Mouse (Mus musculus): ENCODE results near the gene Chpf2. TPM values are rescaled to one million over a fixed set of nuclear protein-coding genes. Genes with fewer than 3 reads are reported as not detected.

The Chpf2 gene
- total and polyA plus RNA-seq, 3 experiments: 37.9 to 39.7 TPM; not detected in 1

DNA sequence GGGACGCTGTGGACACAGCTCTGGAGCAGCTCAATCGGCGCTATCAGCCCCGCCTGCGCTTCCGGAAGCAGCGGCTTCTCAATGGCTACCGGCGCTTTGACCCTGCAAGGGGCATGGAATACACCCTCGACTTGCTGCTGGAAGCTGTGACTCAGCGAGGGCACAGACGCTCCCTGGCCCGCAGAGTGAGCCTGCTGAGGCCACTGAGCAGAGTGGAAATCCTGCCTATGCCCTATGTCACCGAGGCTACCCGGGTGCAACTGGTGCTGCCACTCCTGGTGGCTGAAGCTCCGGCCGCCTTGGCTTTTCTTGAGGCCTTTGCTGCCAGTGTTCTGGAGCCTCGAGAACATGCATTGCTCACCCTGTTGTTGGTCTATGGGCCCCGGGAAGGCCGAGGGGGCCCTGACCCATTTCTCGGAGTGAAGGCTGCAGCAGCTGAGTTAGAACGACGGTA is 4.8 kb downstream of the Chpf2 start:
- Histone ChIP-seq H3K9me3 (replicated peaks; ENCODE audit: insufficient read depth, low read length) (no peaks in the 10 kb centered on the region), H3K4me3 (ENCODE audit: control insufficient read depth in 1 of 2, insufficient read depth in 1 of 2, low read depth in 2 of 2, low read length in 2 of 2) (no peak overlapping the region), H3K27ac (ENCODE audit: control insufficient read depth, low read depth, low read length) (no peak overlapping the region), H3K4me1 (ENCODE audit: control insufficient read depth in 1 of 2, insufficient read depth in 2 of 2, low read length in 2 of 2) (peaks cover 3 to 13% of the 10 kb centered on the region in 2 experiments; a peak in 3 of 4 replicates), H3K9ac (ENCODE audit: control insufficient read depth, low read depth, low read length, poor library complexity, severe bottlenecking) (no peak overlapping the region), H3K27me3 (ENCODE audit: control insufficient read depth in 1 of 2, insufficient read depth in 2 of 2, low read length in 2 of 2) (no peaks in the 10 kb centered on the region), H3K79me2 (ENCODE audit: control insufficient read depth, insufficient read depth, low read length, poor library complexity) (peaks cover 27% of the 10 kb centered on the region), H3K36me3 (ENCODE audit: control insufficient read depth in 1 of 2, insufficient read depth in 2 of 2, low read length in 2 of 2) (peaks cover 5 to 8% of the 10 kb centered on the region in 2 experiments; a peak in 3 of 4 replicates)
- no peak for TF ChIP-seq ETS1 (IDR thresholded peaks at IDR 0.05; ENCODE audit: low read depth, low read length)
- no peak for TF ChIP-seq RAD21 (IDR thresholded peaks at IDR 0.05; ENCODE audit: low read depth, low read length)
- TF ChIP-seq KAT2A (conservative IDR thresholded peaks at IDR 0.05; ENCODE audit: low read depth, low read length): no peak
- TF ChIP-seq GABPA (IDR thresholded peaks at IDR 0.05; ENCODE audit: low read depth, low read length): no peak
- no peak for TF ChIP-seq ZKSCAN1 (IDR thresholded peaks at IDR 0.05; ENCODE audit: low read depth, low read length)
- TF ChIP-seq HCFC1 (IDR thresholded peaks at IDR 0.05; ENCODE audit: low read depth, low read length): no peak
- no peak for TF ChIP-seq TAL1 (IDR thresholded peaks at IDR 0.05; ENCODE audit: low read length)
- no peak for TF ChIP-seq USF2 (IDR thresholded peaks at IDR 0.05; ENCODE audit: borderline replicate concordance in 1 of 2, insufficient read depth in 1 of 2, low read depth in 1 of 2, low read length in 2 of 2)
- no peak for DNase-seq (ENCODE audit: low read depth, low spot score)

GRCm38 (mm10) chr5:24591796-24592470 is 5.4 kb downstream of the Chpf2 start:
- H3K36me3 ChIP-seq (ENCODE audit: control insufficient read depth in 1 of 2, insufficient read depth in 2 of 2, low read length in 2 of 2): peaks cover 5 to 8% of the 10 kb centered on the region in 2 experiments; a peak in 3 of 4 replicates
- peaks cover 22% of the 10 kb centered on the region for H3K79me2 ChIP-seq (ENCODE audit: control insufficient read depth, insufficient read depth, low read length, poor library complexity)
- TF ChIP-seq SMC3 (IDR thresholded peaks at IDR 0.05; ENCODE audit: low read depth, low read length) (no peak), ZKSCAN1 (IDR thresholded peaks at IDR 0.05; ENCODE audit: low read depth, low read length) (no peak), MAFK (IDR thresholded peaks at IDR 0.05; ENCODE audit: borderline replicate concordance, low read depth, low read length) (no peak)
- H3K9ac ChIP-seq (ENCODE audit: control insufficient read depth, low read depth, low read length, poor library complexity, severe bottlenecking): no peak overlapping the region
- H3K9me3 ChIP-seq (replicated peaks; ENCODE audit: insufficient read depth, low read length): no peaks in the 10 kb centered on the region
- no peaks in the 10 kb centered on the region for H3K27me3 ChIP-seq (ENCODE audit: control insufficient read depth in 1 of 2, insufficient read depth in 2 of 2, low read length in 2 of 2)
- no peak overlapping the region for H3K27ac ChIP-seq (ENCODE audit: control insufficient read depth, low read depth, low read length)
- peaks cover 3 to 13% of the 10 kb centered on the region in 2 experiments; a peak in 3 of 4 replicates for H3K4me1 ChIP-seq (ENCODE audit: control insufficient read depth in 1 of 2, insufficient read depth in 2 of 2, low read length in 2 of 2)
- no peak for DNase-seq (ENCODE audit: low read depth, low spot score)
- no peak overlapping the region for H3K4me3 ChIP-seq (ENCODE audit: control insufficient read depth in 1 of 2, insufficient read depth in 1 of 2, low read depth in 2 of 2, low read length in 2 of 2)

DNA sequence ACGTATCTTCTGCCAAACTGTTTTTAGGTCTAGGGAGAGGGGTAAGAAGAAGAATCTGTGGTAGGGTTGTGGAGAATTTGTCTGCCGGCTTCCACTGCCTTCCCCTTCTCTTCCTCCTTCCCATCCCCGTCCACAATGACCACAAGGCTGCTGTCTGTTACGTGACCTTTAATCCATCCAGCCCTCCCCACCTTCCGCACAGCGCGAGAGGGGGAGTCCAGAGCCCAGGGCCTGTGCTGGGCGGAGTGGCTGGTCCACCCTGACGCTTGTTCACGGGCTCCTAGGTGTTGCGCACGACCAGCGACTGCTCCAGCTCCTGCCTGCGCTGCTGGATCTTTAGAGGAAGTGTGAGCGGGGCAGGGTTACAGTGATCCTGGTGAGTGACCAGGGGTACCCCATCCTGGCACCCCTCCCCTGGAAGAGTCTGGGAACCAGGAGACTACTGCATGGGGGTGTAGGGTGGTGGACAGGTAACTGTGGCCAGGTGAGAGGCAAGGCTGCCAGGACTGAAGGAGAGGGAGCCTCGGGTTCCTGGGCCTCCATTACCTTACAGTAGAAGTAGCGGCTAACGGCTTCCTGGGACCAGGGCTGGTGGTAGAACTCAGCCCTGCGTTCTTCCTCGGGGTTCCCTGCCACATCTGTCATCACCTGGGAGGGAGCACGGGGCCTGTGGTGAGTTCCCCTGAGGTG is 6.1 kb downstream of the Chpf2 start:
- Histone ChIP-seq H3K79me2 (ENCODE audit: control insufficient read depth, insufficient read depth, low read length, poor library complexity) (peaks cover 15% of the 10 kb centered on the region), H3K9ac (ENCODE audit: control insufficient read depth, low read depth, low read length, poor library complexity, severe bottlenecking) (no peak overlapping the region), H3K36me3 (ENCODE audit: control insufficient read depth in 1 of 2, insufficient read depth in 2 of 2, low read length in 2 of 2) (peaks cover 5 to 8% of the 10 kb centered on the region in 2 experiments; a peak in 3 of 4 replicates), H3K27me3 (ENCODE audit: control insufficient read depth in 1 of 2, insufficient read depth in 2 of 2, low read length in 2 of 2) (no peaks in the 10 kb centered on the region), H3K9me3 (replicated peaks; ENCODE audit: insufficient read depth, low read length) (no peaks in the 10 kb centered on the region), H3K27ac (ENCODE audit: control insufficient read depth, low read depth, low read length) (no peak overlapping the region), H3K4me3 (ENCODE audit: control insufficient read depth in 1 of 2, insufficient read depth in 1 of 2, low read depth in 2 of 2, low read length in 2 of 2) (no peak overlapping the region), H3K4me1 (ENCODE audit: control insufficient read depth in 1 of 2, insufficient read depth in 2 of 2, low read length in 2 of 2) (peaks cover 3 to 16% of the 10 kb centered on the region in 2 experiments; a peak in 3 of 4 replicates)
- no peak for DNase-seq (ENCODE audit: low read depth, low spot score)
- peak; percentile 14; the same call in 1 of the 2 replicates for TF ChIP-seq POLR2AphosphoS2 (IDR thresholded peaks at IDR 0.05; ENCODE audit: low read length)
- no peak for TF ChIP-seq POLR2AphosphoS5 (IDR thresholded peaks at IDR 0.05; ENCODE audit: borderline replicate concordance, low read depth, low read length)

All from MEL (cell line).